Mouse (Mus musculus) yolk sac, embryonic 10.5 days (tissue): ENCODE measurements around the gene Acp7.
A peak's percentile ranks its signal among the peaks of the same experiment; 100 is the strongest.

ENCODE experiments used
- DNase-seq: peaks from one replicate; pipeline ENCODE4 v3.0.0-alpha.2; 2017; ENCODE audit warnings: low spot score

The Acp7 gene

DNA sequence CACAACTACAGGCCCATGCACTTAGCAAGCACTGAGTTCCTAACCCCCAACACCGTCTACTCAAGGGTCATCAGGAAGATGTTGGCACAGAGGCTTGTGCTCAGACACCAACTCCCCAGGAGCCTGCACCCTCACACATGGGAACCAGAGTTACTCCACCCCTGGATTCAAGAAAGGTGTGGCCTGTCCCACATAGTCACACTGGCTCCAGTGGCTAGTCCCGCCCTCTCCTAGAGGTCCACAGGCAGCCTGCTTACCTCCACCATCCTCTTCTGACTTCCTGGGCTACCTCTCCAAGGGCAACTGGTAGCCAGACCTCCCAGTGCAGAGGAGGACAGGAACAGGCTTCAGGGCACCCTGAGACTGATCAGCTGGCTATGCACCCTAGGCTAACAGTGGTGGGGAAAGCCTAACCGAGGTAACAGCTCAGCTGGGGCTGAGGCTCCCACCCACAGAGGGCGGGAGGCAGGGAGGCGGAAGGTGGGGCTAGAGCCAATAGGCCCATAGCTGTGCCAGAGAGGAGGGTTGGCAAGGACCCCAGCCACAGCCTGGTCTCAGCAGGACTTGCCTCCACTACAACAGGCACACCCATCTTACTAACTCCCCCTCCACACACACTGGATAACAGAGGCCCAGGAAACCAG is 54.7 kb downstream of the Acp7 start:
- DNase-seq, result no peak

GRCm38 (mm10) chr7:28575597-28575996 is 55.5 kb downstream of the Acp7 start:
- no peak for DNase-seq

GRCm38 (mm10) chr7:28573236-28573635 is 57.9 kb downstream of the Acp7 start:
- DNase-seq, result no peak

GRCm38 (mm10) chr7:28572689-28573088 is 58.4 kb downstream of the Acp7 start:
- peak; percentile 69 for DNase-seq

GRCm38 (mm10) chr7:28570982-28571682 is 60.0 kb downstream of the Acp7 start:
- no peak for DNase-seq

GRCm38 (mm10) chr7:28570291-28570981 is 60.7 kb downstream of the Acp7 start:
- DNase-seq, result no peak

GRCm38 (mm10) chr7:28568253-28568652 is 62.9 kb downstream of the Acp7 start:
- peak; percentile 51 for DNase-seq

DNA sequence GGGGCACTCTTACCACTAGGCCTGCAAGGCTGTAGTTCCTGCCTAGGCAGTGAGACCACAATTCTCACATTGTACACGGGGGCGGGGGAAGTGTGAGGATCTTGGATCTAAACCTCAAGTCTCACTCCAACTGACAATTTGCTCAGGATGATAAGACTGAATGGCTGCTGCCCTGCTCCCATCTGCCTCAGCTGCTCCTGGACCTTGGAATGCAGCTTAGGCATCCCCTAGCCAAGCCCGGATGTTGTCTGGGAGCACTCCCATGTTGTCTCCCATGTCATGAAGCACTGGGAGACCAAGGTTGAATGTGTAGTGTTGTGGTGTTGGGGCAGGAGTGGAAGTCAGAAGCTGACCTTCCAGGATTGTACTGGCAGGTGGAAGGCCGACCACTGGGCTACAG is 63.6 kb downstream of the Acp7 start:
- no peak for DNase-seq

GRCm38 (mm10) chr7:28565407-28565806 is 65.7 kb downstream of the Acp7 start:
- DNase-seq, result no peak

DNA sequence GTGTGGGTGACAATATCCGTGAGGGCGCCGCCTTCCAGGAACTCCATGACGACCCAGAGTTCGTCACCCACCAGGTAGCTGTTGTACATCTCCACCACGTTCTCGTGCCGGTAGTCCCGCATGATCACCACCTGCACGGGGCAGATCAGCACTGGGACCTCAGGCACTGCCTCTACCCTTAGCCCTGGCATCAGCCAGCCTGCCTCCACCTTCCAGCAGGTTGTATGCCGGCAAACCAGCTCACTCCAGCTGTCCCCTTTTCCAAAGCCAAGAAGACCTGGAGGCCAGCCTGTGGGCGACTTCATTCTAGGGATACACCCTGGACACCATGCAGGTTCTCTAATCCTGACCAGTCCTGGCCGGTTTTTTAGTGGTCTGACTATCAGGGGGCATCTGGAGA is 68.2 kb downstream of the Acp7 start:
- no peak for DNase-seq

DNA sequence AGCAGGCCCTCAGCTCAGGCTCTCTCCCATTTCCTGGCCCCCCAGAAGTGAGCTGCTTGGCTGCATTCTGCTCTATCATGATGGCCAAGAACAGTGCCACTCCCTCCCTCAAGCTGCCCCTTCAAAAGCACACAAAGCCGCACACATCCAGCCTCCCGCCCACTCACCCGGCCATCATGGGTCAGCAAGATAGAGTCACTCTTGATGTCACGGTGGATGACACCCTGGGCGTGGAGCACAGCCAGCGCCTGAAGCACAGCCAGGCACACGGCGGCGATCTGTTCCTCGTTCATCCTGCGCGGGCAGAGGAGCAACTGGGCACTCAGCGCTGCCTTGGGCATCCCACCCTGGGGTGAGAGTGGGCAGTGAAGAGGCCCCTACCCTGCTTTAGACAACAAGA is 68.8 kb downstream of the Acp7 start:
- no peak for DNase-seq

DNA sequence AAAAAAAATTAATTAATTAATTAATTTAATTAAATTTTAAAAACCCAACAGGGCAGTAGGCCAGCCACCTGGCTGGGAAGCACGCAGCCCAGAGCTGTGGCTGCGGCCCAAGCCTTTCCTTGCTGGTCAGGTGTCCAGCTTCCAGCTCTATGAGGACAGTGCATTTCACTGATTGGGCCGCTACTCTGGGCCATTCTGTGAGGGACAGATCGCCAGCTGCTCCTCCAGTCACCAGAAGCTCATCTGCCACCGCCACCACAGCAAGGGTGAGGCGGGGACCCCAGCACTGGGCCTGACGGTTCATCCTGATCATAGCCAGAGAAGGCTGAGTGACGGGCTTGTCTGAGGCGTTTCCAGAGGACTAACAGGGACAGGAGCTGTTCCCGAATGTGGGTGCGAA is 69.2 kb downstream of the Acp7 start:
- DNase-seq, result no peak

GRCm38 (mm10) chr7:28560856-28561255 is 70.3 kb downstream of the Acp7 start:
- DNase-seq, result no peak

DNA sequence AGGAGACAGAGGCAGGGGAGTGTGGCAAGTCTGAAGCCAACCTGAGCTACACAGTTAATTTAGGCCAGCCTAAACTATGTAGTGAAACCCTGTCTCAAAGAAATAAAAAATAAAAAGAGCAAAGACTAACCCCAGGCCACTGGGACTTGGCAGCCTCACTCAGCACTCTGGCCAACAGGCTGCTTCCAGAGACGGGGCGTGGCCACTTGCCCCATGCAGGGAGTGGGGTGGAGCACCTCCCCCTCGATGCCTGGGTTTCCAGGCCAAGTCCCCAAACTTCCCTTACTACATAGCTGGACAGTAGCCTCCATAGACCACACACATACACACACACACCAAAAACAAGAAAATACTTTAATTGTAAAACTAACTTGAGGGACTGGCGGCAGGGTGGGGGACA is 72.6 kb downstream of the Acp7 start:
- DNase-seq, result no peak

- no peak for DNase-seq
These were observed 73.4 kb downstream of the Acp7 start for GRCm38 (mm10) chr7:28557708-28558107.
